Mouse (Mus musculus) heart, postnatal 10 days (tissue): Measurements from ENCODE around the gene Prps1l1. TPM values are rescaled to one million over a fixed set of nuclear protein-coding genes. Genes with fewer than 3 reads are reported as not detected.

Source experiments
- DNase-seq, 2 experiments: peaks; one replicate each; pipeline ENCODE4 v3.0.0; 2021
- intact Hi-C: fragments of 180-260 bp; cut with DNase I; formaldehyde crosslinking; loops from one replicate; pipeline ENCODE4 v1.15.1; 2025
- total RNA-seq, 2 experiments: library from RNA; stranded (reverse); gene quantifications; 2 replicates each; pipeline ENCODE4 v1.2.3; 2021

Prps1l1 gene
- total RNA-seq, 2 experiments from 2014 or later: not detected

DNA sequence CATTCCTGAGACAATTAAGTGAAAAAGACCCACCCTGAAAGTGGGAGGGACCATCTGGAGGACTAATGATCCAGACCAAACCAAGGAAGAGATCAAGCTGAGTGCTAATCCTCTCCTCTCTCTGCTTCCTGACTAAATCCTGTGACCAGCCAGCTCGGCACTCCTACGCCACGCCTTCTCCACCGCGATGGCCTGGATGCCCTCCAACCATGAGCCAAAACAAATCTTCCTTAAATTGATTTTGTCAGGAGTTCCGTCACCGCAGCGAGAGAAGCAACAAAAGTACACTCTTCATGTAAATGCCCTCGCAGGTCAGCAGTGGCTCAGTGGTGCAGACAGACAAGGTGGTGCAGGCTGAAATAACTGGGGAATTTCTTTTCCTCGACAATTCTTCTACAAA lies 37.5 kb downstream of the Prps1l1 start:
- no peak for DNase-seq
- intact Hi-C loops: no loop called here

DNA sequence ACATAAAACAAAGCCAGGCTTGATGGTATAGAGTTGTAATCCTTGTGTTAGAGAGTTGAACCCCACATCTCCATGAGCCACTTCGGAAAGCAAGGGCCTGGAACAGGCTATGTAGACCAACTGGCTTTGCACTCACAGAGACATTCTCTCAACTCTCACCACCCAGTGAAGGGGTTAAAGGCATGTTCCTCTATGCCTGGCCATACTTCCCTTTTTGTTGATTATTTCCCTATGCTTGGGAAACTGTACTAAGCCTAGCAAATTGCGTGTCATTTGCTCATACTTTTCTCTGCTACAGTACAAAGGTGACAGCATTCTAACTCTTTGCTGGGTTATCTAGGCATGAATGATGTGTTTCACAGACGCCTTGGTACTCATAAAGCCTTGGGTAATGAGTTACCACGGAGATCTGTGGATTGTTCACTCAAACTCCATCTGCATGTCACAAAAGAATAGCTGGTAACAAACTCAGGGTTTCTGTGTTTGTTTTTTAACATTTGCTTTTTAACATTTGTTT lies 41.4 kb downstream of the Prps1l1 start:
- intact Hi-C loops: no loop called here
- no peak for DNase-seq

DNA sequence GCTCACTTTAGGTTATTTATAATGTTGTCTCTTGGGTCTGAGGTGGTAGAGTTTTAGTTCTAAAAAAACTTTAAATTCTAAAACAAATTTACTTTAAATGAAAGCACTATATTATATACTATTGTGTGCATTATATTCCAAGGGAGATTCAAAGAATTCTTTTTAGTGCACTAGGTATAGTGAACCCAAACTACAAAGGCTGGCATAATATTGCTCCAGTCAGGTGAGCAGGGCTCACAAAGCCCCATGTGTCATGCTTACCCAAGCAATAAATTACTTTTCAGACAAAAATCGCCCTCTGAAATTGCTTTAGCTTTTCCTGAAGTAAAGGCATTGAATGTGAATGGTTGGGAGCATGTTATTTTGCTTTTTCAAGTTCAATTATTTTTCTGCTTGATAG lies 43.0 kb downstream of the Prps1l1 start:
- DNase-seq: no peak
- intact Hi-C loops: no loop called here

Other genes starting within 250 kb of the Prps1l1 start
- 10 to 100 TPM; 11.8 to 25.2 TPM for gene Hdac9, start 67.7 kb upstream of the Prps1l1 start, total RNA-seq
- gene Snx13, start 62.4 kb downstream of the Prps1l1 start, total RNA-seq: 10 to 100 TPM; 59.5 to 64.5 TPM